Mouse (Mus musculus) liver, embryonic 11.5 days (tissue): ENCODE results near the gene Galnt3. TPM values are rescaled to one million over a fixed set of nuclear protein-coding genes. Genes with fewer than 3 reads are reported as not detected.

ENCODE experiments used
- ATAC-seq: fragments of 200-750 bp; cut with Nextera tagmentation; replicated peaks from 2 replicates; pipeline ENCODE4 v1.8.0; 2017; ENCODE audit warnings: moderate number of reproducible peaks, mild to moderate bottlenecking, moderate TSS enrichment, moderate library complexity; ENCODE audit not compliant: low FRiP score
- DNase-seq: peaks from one replicate; pipeline ENCODE4 v3.0.0-alpha.2; 2017; ENCODE audit warnings: low spot score
- H3K27ac ChIP-seq: fragments of 300-500 bp; sonication (generic); 2 replicates; pipeline ENCODE4 v1.5.1; 2014; ENCODE audit warnings: mild to moderate bottlenecking, low read depth, low read length, control low read depth
- H3K27me3 ChIP-seq: fragments of 300-500 bp; sonication (generic); replicated peaks from 2 replicates; pipeline ENCODE4 v1.6.1; 2014; ENCODE audit warnings: low read length, mixed read lengths; ENCODE audit not compliant: control insufficient read depth, insufficient read depth
- H3K36me3 ChIP-seq: fragments of 300-500 bp; sonication (generic); 2 replicates; pipeline ENCODE4 v1.6.1; 2014; ENCODE audit warnings: mild to moderate bottlenecking, low read length, moderate library complexity, mixed read lengths; ENCODE audit not compliant: control insufficient read depth, insufficient read depth
- H3K4me1 ChIP-seq: fragments of 300-500 bp; sonication (generic); replicated peaks from 2 replicates; pipeline ENCODE4 v1.6.1; 2014; ENCODE audit warnings: low read length, mixed read lengths; ENCODE audit not compliant: control insufficient read depth, insufficient read depth
- H3K4me2 ChIP-seq: fragments of 300-500 bp; sonication (generic); 2 replicates; pipeline ENCODE4 v1.6.1; 2014; ENCODE audit warnings: mild to moderate bottlenecking, control low read depth, moderate library complexity
- H3K4me3 ChIP-seq: fragments of 300-500 bp; sonication (generic); 2 replicates; pipeline ENCODE4 v1.5.1; 2014; ENCODE audit warnings: low read depth, low read length, control low read depth
- H3K9ac ChIP-seq: fragments of 300-500 bp; sonication (generic); 2 replicates; pipeline ENCODE4 v1.6.1; 2014; ENCODE audit warnings: low read depth, low read length, control low read depth
- H3K9me3 ChIP-seq: fragments of 300-500 bp; sonication (generic); 2 replicates; pipeline ENCODE4 v1.6.1; 2016; ENCODE audit warnings: low read length, inconsistent platforms, mixed read lengths; ENCODE audit not compliant: control insufficient read depth
- WGBS: fragments of 180-500 bp; shearing (Covaris S2); extraction: QIAGEN DNeasy Blood & Tissue Kit; methylation state at CpG from one replicate; pipeline ENCODE4 v1.1.7; 2014; 5-methylcytosine and 5-hydroxymethylcytosine counted together
- polyA plus RNA-seq: library from polyadenylated mRNA; unstranded; fragments of >200 nt; fragmentation: Nextera tagmentation; extraction: Ambion mirVana; gene quantifications from 2 replicates; pipeline ENCODE4 v1.2.1, GENCODE M21; 2014

Gene Galnt3
- polyA plus RNA-seq, 1 experiment from 2014 or later = 0.51 TPM

GRCm38 (mm10) chr2:66100239-66100638 is 24.6 kb downstream of the Galnt3 start:
- Histone ChIP-seq H3K36me3 (no peaks in the 10 kb centered on the region), H3K4me3 (no peak overlapping the region), H3K9me3 (no peaks in the 10 kb centered on the region), H3K4me1 (no peaks in the 10 kb centered on the region), H3K27ac (no peak overlapping the region), H3K27me3 (no peaks in the 10 kb centered on the region), H3K9ac (no peak overlapping the region), H3K4me2 (no peak overlapping the region)
- ATAC-seq = no peak
- 82% methylated on average over 7 of the region's 7 CpGs for WGBS
- no peak for DNase-seq

GRCm38 (mm10) chr2:66094622-66095181 is 30.1 kb downstream of the Galnt3 start:
- no peak overlapping the region for H3K4me2 ChIP-seq
- H3K4me1 ChIP-seq = no peaks in the 10 kb centered on the region
- no peaks in the 10 kb centered on the region for H3K27me3 ChIP-seq
- no peak overlapping the region for H3K9ac ChIP-seq
- H3K4me3 ChIP-seq = no peak overlapping the region
- 73% methylated on average over 4 of the region's 4 CpGs for WGBS
- DNase-seq (no peak), ATAC-seq (no peak)
- H3K9me3 ChIP-seq = no peaks in the 10 kb centered on the region
- H3K36me3 ChIP-seq = no peaks in the 10 kb centered on the region
- H3K27ac ChIP-seq = no peak overlapping the region

GRCm38 (mm10) chr2:66091296-66091695 is 33.5 kb downstream of the Galnt3 start:
- Histone ChIP-seq H3K9me3 (no peaks in the 10 kb centered on the region), H3K27ac (no peak overlapping the region), H3K36me3 (no peaks in the 10 kb centered on the region), H3K4me1 (no peaks in the 10 kb centered on the region), H3K27me3 (no peaks in the 10 kb centered on the region), H3K4me2 (no peak overlapping the region), H3K9ac (no peak overlapping the region), H3K4me3 (no peak overlapping the region)
- 57% methylated on average over 5 of the region's 5 CpGs for WGBS
- DNase-seq = no peak
- ATAC-seq = no peak

GRCm38 (mm10) chr2:66081876-66082275 is 42.9 kb downstream of the Galnt3 start:
- 66% methylated on average over 4 of the region's 4 CpGs for WGBS
- H3K4me2 ChIP-seq = no peak overlapping the region
- no peak for ATAC-seq

GRCm38 (mm10) chr2:66080731-66081130 is 44.1 kb downstream of the Galnt3 start:
- no peak overlapping the region for H3K4me2 ChIP-seq
- H3K27me3 ChIP-seq = no peaks in the 10 kb centered on the region
- H3K9me3 ChIP-seq = no peaks in the 10 kb centered on the region
- no peaks in the 10 kb centered on the region for H3K36me3 ChIP-seq
- H3K9ac ChIP-seq = no peak overlapping the region
- H3K27ac ChIP-seq = no peak overlapping the region
- no peak overlapping the region for H3K4me3 ChIP-seq
- WGBS = 91% methylated on average over 2 of the region's 2 CpGs
- H3K4me1 ChIP-seq = no peaks in the 10 kb centered on the region
- ATAC-seq (no peak), DNase-seq (no peak)

More at GRCm38 (mm10) chr2:66081876-66082275, 42.9 kb downstream of the Galnt3 start:
- no peak overlapping the region for H3K27ac ChIP-seq
- no peaks in the 10 kb centered on the region for H3K27me3 ChIP-seq
- H3K4me3 ChIP-seq = no peak overlapping the region
- no peak overlapping the region for H3K9ac ChIP-seq
- no peaks in the 10 kb centered on the region for H3K9me3 ChIP-seq
- DNase-seq = no peak
- no peaks in the 10 kb centered on the region for H3K36me3 ChIP-seq
- H3K4me1 ChIP-seq = no peaks in the 10 kb centered on the region

- Histone ChIP-seq H3K4me3 (no peak overlapping the region), H3K4me2 (no peak overlapping the region), H3K36me3 (no peaks in the 10 kb centered on the region), H3K9me3 (no peaks in the 10 kb centered on the region), H3K27me3 (no peaks in the 10 kb centered on the region), H3K4me1 (no peaks in the 10 kb centered on the region), H3K27ac (no peak overlapping the region), H3K9ac (no peak overlapping the region)
- DNase-seq (no peak), ATAC-seq (no peak)
- 52% methylated on average over 6 of the region's 6 CpGs for WGBS
Observed at GRCm38 (mm10) chr2:66069454-66069853, 55.3 kb downstream of the Galnt3 start.

GRCm38 (mm10) chr2:66063291-66063690 is 61.5 kb downstream of the Galnt3 start:
- Histone ChIP-seq H3K9me3 (no peaks in the 10 kb centered on the region), H3K4me2 (no peak overlapping the region), H3K27ac (no peak overlapping the region), H3K4me3 (no peak overlapping the region), H3K36me3 (no peaks in the 10 kb centered on the region), H3K27me3 (no peaks in the 10 kb centered on the region), H3K9ac (no peak overlapping the region), H3K4me1 (no peaks in the 10 kb centered on the region)
- DNase-seq = no peak
- WGBS = 85% methylated on average over 10 of the region's 10 CpGs
- ATAC-seq = no peak

GRCm38 (mm10) chr2:66044405-66045089 is 80.2 kb downstream of the Galnt3 start:
- WGBS = 91% methylated on average over 12 of the region's 12 CpGs
- Histone ChIP-seq H3K4me1 (no peaks in the 10 kb centered on the region), H3K27ac (no peak overlapping the region), H3K4me3 (no peak overlapping the region), H3K9ac (no peak overlapping the region), H3K36me3 (no peaks in the 10 kb centered on the region), H3K27me3 (no peaks in the 10 kb centered on the region), H3K4me2 (no peak overlapping the region), H3K9me3 (no peaks in the 10 kb centered on the region)
- no peak for DNase-seq
- ATAC-seq = no peak
